21 mouse cellular contexts compared by ENCODE assay signal in genomic region chr2:116984597-116984996, GRCm38 (mm10).
DNase-seq lines count a peak whose midpoint lies in the region; ATAC-seq and TF ChIP-seq lines count a peak whose summit lies in the region.
"Had no signal": no experiment of that assay in that cellular context is flagged by ENCODE, and none has a peak within 500 bp of the region (broad histone marks: within the 10 kb centered on the region; RNA-seq: fewer than 3 reads in every experiment).

No protein-coding gene starts in this region.

- no peaks in the 10 kb centered on the region for H3K9me3 ChIP-seq in liver, postnatal 0 days (ENCODE audit: low read length)
- no peaks in the 10 kb centered on the region for H3K9me3 ChIP-seq in liver, embryonic 12.5 days (replicated peaks)
- H3K9me3 ChIP-seq: forebrain, embryonic 13.5 days; heart, embryonic 10.5 days; hindbrain, embryonic 12.5 days; hindbrain, embryonic 15.5 days had no signal

- no peak overlapping the region for H3K9ac ChIP-seq in liver, postnatal 0 days (replicated peaks)
- H3K9ac ChIP-seq in liver, embryonic 12.5 days = no peak overlapping the region
- H3K9ac ChIP-seq: forebrain, embryonic 13.5 days; heart, embryonic 13.5 days; hindbrain, embryonic 12.5 days; hindbrain, embryonic 15.5 days had no signal

- WGBS in kidney, adult 2 months = 59% methylated on average over 3 of the region's 3 CpGs
- WGBS in liver, postnatal 0 days (ENCODE audit: insufficient replicate concordance) = 59% methylated on average over 3 of the region's 3 CpGs
- WGBS in liver, embryonic 12.5 days (ENCODE audit: insufficient replicate concordance) = 58% methylated on average over 3 of the region's 3 CpGs
- 88% methylated on average over 3 of the region's 3 CpGs for WGBS in macrophage (ENCODE audit: missing documents)

- H3K27ac ChIP-seq in kidney, adult 2 months (ENCODE audit: insufficient read depth, low read depth, low read length) = peak overlapping the region; percentile 23; the same call in 1 of the 2 replicates
- H3K27ac ChIP-seq in liver, postnatal 0 days (ENCODE audit: low read depth) = no peak overlapping the region
- no peak overlapping the region for H3K27ac ChIP-seq in liver, embryonic 12.5 days
- peak overlapping the region; percentile 86 for H3K27ac ChIP-seq in macrophage
- H3K27ac ChIP-seq: forebrain, embryonic 10.5 days; forebrain, embryonic 13.5 days; hindbrain, embryonic 12.5 days; hindbrain, embryonic 15.5 days had no signal

- no peak for TF ChIP-seq POLR2A in kidney, adult 2 months (IDR thresholded peaks at IDR 0.05; ENCODE audit: low read depth, low read length)

- no peaks in the 10 kb centered on the region for H3K27me3 ChIP-seq in kidney, adult 2 months (replicated peaks; ENCODE audit: control insufficient read depth, insufficient read depth, low read length)
- no peaks in the 10 kb centered on the region for H3K27me3 ChIP-seq in liver, postnatal 0 days (ENCODE audit: insufficient read depth, low read length)
- no peaks in the 10 kb centered on the region for H3K27me3 ChIP-seq in liver, embryonic 12.5 days (replicated peaks)
- H3K27me3 ChIP-seq: forebrain, embryonic 13.5 days; heart, embryonic 13.5 days; hindbrain, embryonic 12.5 days; hindbrain, embryonic 15.5 days had no signal

- peaks cover 3% of the 10 kb centered on the region; the same call in 1 of the 2 replicates for H3K4me1 ChIP-seq in kidney, adult 2 months (ENCODE audit: control insufficient read depth, insufficient read depth, low read length)
- H3K4me1 ChIP-seq in liver, postnatal 0 days (ENCODE audit: insufficient read depth) = peaks cover 6% of the 10 kb centered on the region; the same call in 1 of the 2 replicates
- H3K4me1 ChIP-seq in liver, embryonic 12.5 days = peaks cover 11% of the 10 kb centered on the region; the same call in 1 of the 2 replicates

- no peaks in the 10 kb centered on the region for H3K79me2 ChIP-seq in macrophage (ENCODE audit: inconsistent target)

- H3K36me3 ChIP-seq in kidney, adult 2 months (ENCODE audit: control insufficient read depth, insufficient read depth, low read length) = no peaks in the 10 kb centered on the region
- H3K36me3 ChIP-seq in liver, postnatal 0 days (replicated peaks; ENCODE audit: insufficient read depth, low read length) = no peaks in the 10 kb centered on the region
- H3K36me3 ChIP-seq in liver, embryonic 12.5 days = no peaks in the 10 kb centered on the region
- H3K36me3 ChIP-seq in macrophage (ENCODE audit: inconsistent target) = no peaks in the 10 kb centered on the region
- H3K36me3 ChIP-seq: forebrain, embryonic 10.5 days; heart, embryonic 10.5 days; heart, embryonic 13.5 days; hindbrain, embryonic 12.5 days; hindbrain, embryonic 15.5 days had no signal

- DNase-seq in kidney, adult 2 months = no peak
- no peak for DNase-seq in kidney, postnatal 14 days
- DNase-seq in liver, postnatal 0 days = no peak
- DNase-seq in cerebellum, postnatal 36 days = no peak
- DNase-seq: adrenal gland, adult 2 months; adrenal gland, postnatal 14 days; cerebellum, adult 11-12 months; cerebellum, adult 8-10 months; cerebellum, postnatal 10 days; gastrocnemius, postnatal 10 days; gastrocnemius, postnatal 36 days had no signal

- no peak overlapping the region for H3K4me2 ChIP-seq in liver, postnatal 0 days (ENCODE audit: low read depth, low read length)
- no peak overlapping the region for H3K4me2 ChIP-seq in liver, embryonic 12.5 days
- H3K4me2 ChIP-seq: forebrain, embryonic 13.5 days; hindbrain, embryonic 12.5 days; hindbrain, embryonic 15.5 days had no signal

- peak; percentile 68 for ATAC-seq in liver, postnatal 0 days
- no peak for ATAC-seq in liver, embryonic 12.5 days
- ATAC-seq: CD4-positive, CD25-positive, alpha-beta regulatory T cell, adult 4 months; forebrain, embryonic 13.5 days; forebrain, embryonic 16.5 days had no signal

- TF ChIP-seq EP300 in liver, postnatal 0 days (IDR thresholded peaks at IDR 0.05; ENCODE audit: low read depth) = 0 out of 2 replicates have a peak, but pooled peaks have one; percentile 26

- TF ChIP-seq CTCF in kidney, adult 2 months (conservative IDR thresholded peaks at IDR 0.05; ENCODE audit: insufficient read depth, insufficient read length, low read depth, low read length) = no peak
- no peak for TF ChIP-seq CTCF in liver, postnatal 0 days (IDR thresholded peaks at IDR 0.05; ENCODE audit: low read depth)

- H3K4me3 ChIP-seq in kidney, adult 2 months (ENCODE audit: insufficient read depth, low read depth, low read length) = no peak overlapping the region
- H3K4me3 ChIP-seq in liver, postnatal 0 days (ENCODE audit: low read depth, low read length) = no peak overlapping the region
- no peak overlapping the region for H3K4me3 ChIP-seq in liver, embryonic 12.5 days
- no peak overlapping the region for H3K4me3 ChIP-seq in macrophage (ENCODE audit: inconsistent target)
- H3K4me3 ChIP-seq: forebrain, embryonic 10.5 days; forebrain, embryonic 13.5 days; heart, embryonic 10.5 days; heart, embryonic 13.5 days; hindbrain, embryonic 12.5 days; hindbrain, embryonic 15.5 days had no signal

Comparison
In these comparisons a context has a peak if more than half of its experiments do, and no peak if none do; other contexts are left out.
1. H3K27ac ChIP-seq: peak in kidney, adult 2 months (single experiment) and macrophage (single experiment); none in liver, postnatal 0 days (single experiment) and liver, embryonic 12.5 days (single experiment).